Mouse (Mus musculus) lung, embryonic 14.5 days (tissue): ENCODE data around the gene Ptgr2. TPM values are rescaled to one million over a fixed set of nuclear protein-coding genes. Genes with fewer than 3 reads are reported as not detected.

Experiments used
- ATAC-seq: fragments of 200-750 bp; cut with Nextera tagmentation; 2 replicates; pipeline ENCODE4 v1.8.0; 2017; ENCODE audit warnings: mild to moderate bottlenecking, moderate TSS enrichment, moderate library complexity; ENCODE audit not compliant: insufficient read depth
- DNase-seq: peaks from one replicate; pipeline ENCODE4 v3.0.0-alpha.2; 2015
- H3K27ac ChIP-seq: fragments of 300-500 bp; sonication (generic); 2 replicates; pipeline ENCODE4 v1.5.1; 2014; ENCODE audit warnings: low read depth, mild to moderate bottlenecking, moderate library complexity
- H3K27me3 ChIP-seq: fragments of 300-500 bp; sonication (generic); 2 replicates; pipeline ENCODE4 v1.6.1; 2014; ENCODE audit warnings: low read length, control low read depth; ENCODE audit not compliant: insufficient read depth
- H3K36me3 ChIP-seq: fragments of 300-500 bp; sonication (generic); 2 replicates; pipeline ENCODE4 v1.6.1; 2014; ENCODE audit warnings: control low read depth; ENCODE audit not compliant: insufficient read depth
- H3K4me1 ChIP-seq: fragments of 300-500 bp; sonication (generic); 2 replicates; pipeline ENCODE4 v1.6.1; 2014; ENCODE audit warnings: antibody characterized with exemption, control low read depth; ENCODE audit not compliant: insufficient read depth
- H3K4me2 ChIP-seq: fragments of 300-500 bp; sonication (generic); 2 replicates; pipeline ENCODE4 v1.6.1; 2014; ENCODE audit warnings: mild to moderate bottlenecking
- H3K4me3 ChIP-seq: fragments of 300-500 bp; sonication (generic); 2 replicates; pipeline ENCODE4 v1.5.1; 2014; ENCODE audit warnings: low read depth, low read length
- H3K9ac ChIP-seq: fragments of 300-500 bp; sonication (generic); 2 replicates; pipeline ENCODE4 v1.6.1; 2014
- H3K9me3 ChIP-seq: fragments of 300-500 bp; sonication (generic); 2 replicates; pipeline ENCODE4 v1.6.1; 2016; ENCODE audit warnings: low read depth, low read length, control low read depth
- CTCF ChIP-seq: IDR thresholded peaks from 2 replicates; pipeline ENCODE4 v1.5.1; 2016; ENCODE audit warnings: antibody characterized with exemption, low read depth
- WGBS: fragments of 180-500 bp; shearing (Covaris S2); extraction: QIAGEN DNeasy Blood & Tissue Kit; methylation state at CpG from one replicate; pipeline ENCODE4 v1.1.7; 2014; 5-methylcytosine and 5-hydroxymethylcytosine counted together
- polyA plus RNA-seq: library from polyadenylated mRNA; unstranded; fragments of >200 nt; fragmentation: Nextera tagmentation; extraction: Ambion mirVana; gene quantifications from 2 replicates; pipeline ENCODE4 v1.2.1, GENCODE M21; 2014

Gene Ptgr2
- polyA plus RNA-seq, 1 experiment from 2014 or later = 17.2 TPM

DNA sequence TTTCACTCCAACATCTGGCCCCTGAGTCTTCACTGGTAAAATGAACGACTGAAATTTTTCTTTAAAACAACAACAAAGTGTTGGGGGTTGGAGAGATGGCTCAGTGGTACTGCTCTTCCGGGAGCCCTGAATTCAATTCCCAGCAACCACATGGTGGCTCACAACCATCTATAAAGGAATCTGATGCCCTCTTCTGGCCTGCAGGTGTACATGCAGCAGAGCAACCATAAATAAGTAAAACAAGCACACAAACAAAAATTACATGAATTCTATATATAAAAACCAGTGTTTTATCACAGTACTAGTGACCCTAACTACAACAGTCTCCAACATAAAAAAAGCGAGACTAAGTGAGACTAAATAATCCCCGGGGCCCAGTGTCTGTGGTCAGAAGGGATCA lies 8.2 kb upstream of the Ptgr2 start:
- Histone ChIP-seq H3K4me3 (no peak overlapping the region), H3K27ac (no peak overlapping the region), H3K36me3 (no peaks in the 10 kb centered on the region), H3K27me3 (no peaks in the 10 kb centered on the region), H3K4me1 (no peaks in the 10 kb centered on the region), H3K9me3 (no peaks in the 10 kb centered on the region), H3K9ac (no peak overlapping the region), H3K4me2 (no peak overlapping the region)
- 83% methylated on average over 4 of the region's 4 CpGs for WGBS
- 0 out of 2 replicates have a peak, but pooled peaks have one; percentile 8 for TF ChIP-seq CTCF
- no peak for ATAC-seq
- DNase-seq = no peak

GRCm38 (mm10) chr12:84277832-84278231 lies 7.2 kb upstream of the Ptgr2 start:
- no peaks in the 10 kb centered on the region for H3K36me3 ChIP-seq
- 75% methylated on average over 3 of the region's 3 CpGs for WGBS
- H3K4me3 ChIP-seq = no peak overlapping the region
- DNase-seq (no peak), ATAC-seq (no peak)
- no peak overlapping the region for H3K4me2 ChIP-seq
- H3K27ac ChIP-seq = no peak overlapping the region
- TF ChIP-seq CTCF = peak; percentile 7; the same call in 1 of the 2 replicates
- no peaks in the 10 kb centered on the region for H3K4me1 ChIP-seq
- no peak overlapping the region for H3K9ac ChIP-seq
- no peaks in the 10 kb centered on the region for H3K9me3 ChIP-seq
- H3K27me3 ChIP-seq = no peaks in the 10 kb centered on the region

DNA sequence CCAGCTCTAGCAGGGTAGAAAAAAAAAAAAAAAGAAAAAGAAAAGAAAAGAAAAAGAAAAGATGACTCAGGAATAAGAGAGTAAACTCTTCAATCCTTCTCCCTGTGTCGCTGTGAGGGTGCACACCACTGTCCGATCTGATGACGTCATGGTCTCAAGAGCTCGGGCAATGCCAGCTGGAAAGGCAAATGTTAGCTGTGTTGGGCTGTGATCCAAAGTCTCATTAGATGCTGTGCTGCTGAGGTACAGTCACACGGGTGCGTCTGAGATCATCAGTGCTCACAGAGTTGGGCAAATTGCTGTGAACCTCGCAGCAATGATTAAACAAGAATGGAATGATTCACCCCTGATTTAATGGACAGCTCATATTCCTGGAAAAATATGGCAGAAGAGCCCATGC lies 6.1 kb upstream of the Ptgr2 start:
- Histone ChIP-seq H3K27me3 (no peaks in the 10 kb centered on the region), H3K36me3 (no peaks in the 10 kb centered on the region), H3K4me2 (no peak overlapping the region), H3K4me1 (no peaks in the 10 kb centered on the region), H3K9ac (no peak overlapping the region), H3K9me3 (no peaks in the 10 kb centered on the region), H3K4me3 (no peak overlapping the region), H3K27ac (no peak overlapping the region)
- no peak for ATAC-seq
- DNase-seq = no peak
- 81% methylated on average over 7 of the region's 7 CpGs for WGBS
- TF ChIP-seq CTCF = no peak

- whole genome bisulfite sequencing = 73% methylated on average over 14 of the region's 14 CpGs
- DNase-seq (no peak), ATAC-seq (no peak)
- Histone ChIP-seq H3K36me3 (no peaks in the 10 kb centered on the region), H3K4me3 (peak overlapping the region; percentile 52), H3K9me3 (no peaks in the 10 kb centered on the region), H3K4me1 (0 out of 2 replicates have a peak, but pooled peaks cover 4% of the 10 kb centered on the region), H3K4me2 (peak overlapping the region; percentile 75), H3K27ac (0 out of 2 replicates have a peak overlapping the region, but pooled peaks have one; percentile 6), H3K27me3 (no peaks in the 10 kb centered on the region), H3K9ac (peak overlapping the region; percentile 63; the same call in 1 of the 2 replicates)
- TF ChIP-seq CTCF = no peak
Measured at GRCm38 (mm10) chr12:84284391-84284790, 641 bp upstream of the Ptgr2 start.

- H3K27me3 ChIP-seq = no peaks in the 10 kb centered on the region
- H3K4me2 ChIP-seq = peak overlapping the region; percentile 75
- H3K27ac ChIP-seq = peak overlapping the region; percentile 33; the same call in 1 of the 2 replicates
- H3K4me3 ChIP-seq = peak overlapping the region; percentile 52
- no peaks in the 10 kb centered on the region for H3K9me3 ChIP-seq
- peak overlapping the region; percentile 63 for H3K9ac ChIP-seq
- H3K4me1 ChIP-seq = 0 out of 2 replicates have a peak, but pooled peaks cover 4% of the 10 kb centered on the region
- TF ChIP-seq CTCF = no peak
- H3K36me3 ChIP-seq = no peaks in the 10 kb centered on the region
- ATAC-seq = no peak
- WGBS = 30% methylated on average over 8 of the region's 8 CpGs
- no peak for DNase-seq
Measured at GRCm38 (mm10) chr12:84285593-84285968, 549 bp downstream of the Ptgr2 start.

GRCm38 (mm10) chr12:84288461-84288860 lies 3.4 kb downstream of the Ptgr2 start:
- Histone ChIP-seq H3K4me2 (no peak overlapping the region), H3K9me3 (no peaks in the 10 kb centered on the region), H3K36me3 (peaks cover under 1% of the 10 kb centered on the region; the same call in 1 of the 2 replicates), H3K4me3 (no peak overlapping the region), H3K9ac (no peak overlapping the region), H3K4me1 (0 out of 2 replicates have a peak, but pooled peaks cover 4% of the 10 kb centered on the region), H3K27ac (no peak overlapping the region), H3K27me3 (no peaks in the 10 kb centered on the region)
- no peak for ATAC-seq
- TF ChIP-seq CTCF = peak; percentile 67
- peak; percentile 62 for DNase-seq
- 66% methylated on average over 3 of the region's 3 CpGs for WGBS

DNA sequence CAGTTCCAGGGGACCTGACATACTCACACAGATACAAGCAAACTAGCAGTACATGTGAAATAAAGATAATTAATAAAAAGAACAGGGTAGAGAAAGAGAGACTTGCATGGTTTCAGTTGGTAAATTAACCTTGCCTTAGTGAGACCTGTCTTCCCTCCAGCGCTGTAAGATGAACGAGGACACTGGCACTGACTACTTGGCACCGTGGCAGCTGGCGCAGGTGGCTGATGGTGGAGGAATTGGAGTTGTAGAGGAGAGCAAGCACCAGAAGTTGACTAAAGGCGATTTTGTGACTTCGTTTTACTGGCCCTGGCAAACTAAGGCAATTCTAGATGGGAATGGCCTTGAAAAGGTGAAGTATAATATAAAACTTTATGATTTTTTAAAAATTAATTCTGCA lies 12.8 kb downstream of the Ptgr2 start:
- no peak overlapping the region for H3K4me3 ChIP-seq
- H3K27ac ChIP-seq = no peak overlapping the region
- WGBS = 92% methylated on average over 6 of the region's 6 CpGs
- H3K36me3 ChIP-seq = peaks cover 22% of the 10 kb centered on the region
- ATAC-seq (no peak), DNase-seq (no peak)
- no peaks in the 10 kb centered on the region for H3K27me3 ChIP-seq
- no peaks in the 10 kb centered on the region for H3K4me1 ChIP-seq
- no peak overlapping the region for H3K9ac ChIP-seq
- no peak for TF ChIP-seq CTCF
- H3K4me2 ChIP-seq = no peak overlapping the region
- no peaks in the 10 kb centered on the region for H3K9me3 ChIP-seq

DNA sequence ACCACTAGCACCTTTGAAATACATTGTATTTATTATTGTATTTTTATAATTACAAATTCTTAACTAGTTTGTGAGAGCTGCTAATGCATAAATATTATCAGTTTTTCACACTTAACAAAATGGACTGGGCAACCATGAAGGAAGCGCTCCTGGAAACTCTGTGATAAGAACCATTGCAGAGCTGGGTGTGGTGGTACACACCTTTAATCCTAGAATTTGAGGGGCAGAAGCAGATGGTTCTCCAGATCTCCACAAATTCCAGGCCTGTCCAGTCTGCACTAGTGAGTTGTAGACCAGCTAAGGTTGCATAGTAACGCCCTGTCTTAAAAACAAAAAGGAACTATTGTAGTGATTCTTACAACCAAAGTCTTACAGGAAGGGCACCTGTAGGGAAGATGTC lies 14.2 kb downstream of the Ptgr2 start:
- Histone ChIP-seq H3K9ac (no peak overlapping the region), H3K4me1 (no peaks in the 10 kb centered on the region), H3K9me3 (no peaks in the 10 kb centered on the region), H3K36me3 (peaks cover 15% of the 10 kb centered on the region; the same call in 1 of the 2 replicates), H3K27ac (no peak overlapping the region), H3K4me3 (no peak overlapping the region), H3K4me2 (no peak overlapping the region), H3K27me3 (no peaks in the 10 kb centered on the region)
- ATAC-seq (no peak), DNase-seq (no peak)
- 85% methylated on average over 2 of the region's 2 CpGs for WGBS
- TF ChIP-seq CTCF = no peak
